Mouse (Mus musculus) CH12.LX (cell line): ENCODE data around the gene Zic5. TPM values are rescaled to one million over a fixed set of nuclear protein-coding genes. Genes with fewer than 3 reads are reported as not detected.

ENCODE experiments used
- DNase-seq: peaks from one replicate; pipeline ENCODE4 v3.0.0-alpha.2; 2013; ENCODE audit errors: extremely low read depth
- H3K27ac ChIP-seq: 2 replicates; pipeline ENCODE4 v1.5.1; 2012; ENCODE audit warnings: low read depth, mild to moderate bottlenecking, control low read depth, moderate library complexity; ENCODE audit not compliant: insufficient read depth
- H3K27me3 ChIP-seq: replicated peaks from 2 replicates; pipeline ENCODE3; 2012; ENCODE audit warnings: inconsistent platforms
- H3K36me3 ChIP-seq, 2 experiments: replicated peaks in 1 of 2; 2 replicates each; pipeline versions ENCODE3 to v1.6.1; 2012; ENCODE audit warnings: inconsistent platforms in 1 of 2, low read length in 1 of 2, mild to moderate bottlenecking in 1 of 2, mixed read lengths in 1 of 2, moderate library complexity in 1 of 2; ENCODE audit not compliant: control insufficient read depth in 1 of 2, insufficient read depth in 1 of 2
- H3K4me1 ChIP-seq, 2 experiments: 2 replicates each; pipeline ENCODE4 v1.6.1; 2012; ENCODE audit warnings: inconsistent platforms in 1 of 2, moderate library complexity in 1 of 2; ENCODE audit not compliant: insufficient read depth in 2 of 2, control insufficient read depth in 1 of 2
- H3K4me2 ChIP-seq: 2 replicates; pipeline ENCODE4 v1.6.1; 2012; ENCODE audit warnings: low read depth, mild to moderate bottlenecking, control low read depth; ENCODE audit not compliant: poor library complexity, insufficient read depth, severe bottlenecking
- H3K4me3 ChIP-seq, 3 experiments: fragments of 150-350 bp in 1 of 3; sonication (generic) in 1 of 3; replicated peaks in 1 of 3; 2 replicates each; pipeline versions ENCODE3 to v1.5.1; 2011 to 2012; ENCODE audit warnings: low read depth in 2 of 3, low read length in 2 of 3, mild to moderate bottlenecking in 2 of 3, moderate library complexity in 2 of 3, control low read depth in 1 of 3, improper control_type of control experiment in 1 of 3, inconsistent platforms in 1 of 3, mixed read lengths in 1 of 3; ENCODE audit not compliant: poor library complexity in 1 of 3
- H3K79me2 ChIP-seq: replicated peaks from 2 replicates; pipeline ENCODE4 v1.6.1; 2012; ENCODE audit warnings: mild to moderate bottlenecking, moderate library complexity; ENCODE audit not compliant: control insufficient read depth, poor library complexity, insufficient read depth, severe bottlenecking; ENCODE audit errors: extremely low read depth
- H3K9ac ChIP-seq: 2 replicates; pipeline ENCODE4 v1.6.1; 2012; ENCODE audit warnings: low read depth, mild to moderate bottlenecking, control low read depth, moderate library complexity; ENCODE audit not compliant: insufficient read depth
- H3K9me3 ChIP-seq: replicated peaks from 2 replicates; pipeline ENCODE3; 2012; ENCODE audit warnings: low read length, inconsistent platforms, mixed read lengths
- CHD2 ChIP-seq: IDR thresholded peaks from 2 replicates; pipeline ENCODE4 v1.6.1; 2011; ENCODE audit warnings: low read length, improper control_type of control experiment
- CTCF ChIP-seq, 2 experiments: IDR thresholded peaks in 1 of 2; conservative IDR thresholded peaks in 1 of 2; 2 replicates each; pipeline ENCODE4 v1.5.1; 2011 to 2012; ENCODE audit warnings: low read depth in 2 of 2, low read length in 2 of 2, improper control_type of control experiment in 1 of 2, inconsistent platforms in 1 of 2, mild to moderate bottlenecking in 1 of 2, moderate library complexity in 1 of 2
- E2F4 ChIP-seq: IDR thresholded peaks from 2 replicates; pipeline ENCODE4 v1.6.1; 2011; ENCODE audit warnings: low read depth, low read length, improper control_type of control experiment; ENCODE audit not compliant: insufficient replicate concordance
- ELF1 ChIP-seq: IDR thresholded peaks from 2 replicates; pipeline ENCODE4 v1.6.1; 2014; ENCODE audit warnings: low read depth, mild to moderate bottlenecking, inconsistent platforms, low read length, improper control_type of control experiment
- ETS1 ChIP-seq: conservative IDR thresholded peaks from 2 replicates; pipeline ENCODE4 v1.6.1; 2012; ENCODE audit warnings: low read depth, mild to moderate bottlenecking, inconsistent platforms, low read length, improper control_type of control experiment, moderate library complexity
- GABPA ChIP-seq: IDR thresholded peaks from 2 replicates; pipeline ENCODE4 v1.6.1; 2012; ENCODE audit warnings: low read depth, low read length, improper control_type of control experiment, inconsistent platforms; ENCODE audit not compliant: insufficient replicate concordance
- JUN ChIP-seq: IDR thresholded peaks from 2 replicates; pipeline ENCODE4 v1.6.1; 2011; ENCODE audit warnings: low read depth, mild to moderate bottlenecking, low read length, improper control_type of control experiment, moderate library complexity; ENCODE audit not compliant: insufficient read depth
- JUND ChIP-seq: conservative IDR thresholded peaks from 2 replicates; pipeline ENCODE4 v1.6.1; 2011; ENCODE audit warnings: low read depth, low read length, improper control_type of control experiment
- KAT2A ChIP-seq: IDR thresholded peaks from 2 replicates; pipeline ENCODE4 v1.6.1; 2012; ENCODE audit warnings: low read length, improper control_type of control experiment, inconsistent platforms; ENCODE audit not compliant: insufficient replicate concordance
- MAZ ChIP-seq: IDR thresholded peaks from 2 replicates; pipeline ENCODE4 v1.6.1; 2012; ENCODE audit warnings: low read depth, mild to moderate bottlenecking, inconsistent platforms, low read length, improper control_type of control experiment, moderate library complexity
- MYC ChIP-seq: IDR thresholded peaks from 2 replicates; pipeline ENCODE4 v1.6.1; 2011; ENCODE audit warnings: low read depth, mild to moderate bottlenecking, improper control_type of control experiment, low read length
- NELFE ChIP-seq: IDR thresholded peaks from 2 replicates; pipeline ENCODE4 v1.6.1; 2011; ENCODE audit warnings: low read depth, low read length, improper control_type of control experiment
- NRF1 ChIP-seq: IDR thresholded peaks from 2 replicates; pipeline ENCODE4 v1.6.1; 2014; ENCODE audit warnings: low read depth, mild to moderate bottlenecking, inconsistent platforms, low read length, improper control_type of control experiment, moderate library complexity
- PAX5 ChIP-seq: IDR thresholded peaks from 2 replicates; pipeline ENCODE4 v1.6.1; 2012; ENCODE audit warnings: low read length, inconsistent platforms, mixed read lengths
- POLR2AphosphoS2 ChIP-seq: IDR thresholded peaks from 2 replicates; pipeline ENCODE4 v1.6.1; 2011; ENCODE audit warnings: low read depth, low read length, improper control_type of control experiment
- RAD21 ChIP-seq: IDR thresholded peaks from 2 replicates; pipeline ENCODE4 v1.6.1; 2011; ENCODE audit warnings: low read depth, mild to moderate bottlenecking, low read length, improper control_type of control experiment, moderate library complexity
- RCOR1 ChIP-seq: conservative IDR thresholded peaks from 2 replicates; pipeline ENCODE4 v1.6.1; 2012; ENCODE audit warnings: low read depth, mild to moderate bottlenecking, inconsistent platforms, low read length, improper control_type of control experiment
- TBP ChIP-seq: conservative IDR thresholded peaks from 2 replicates; pipeline ENCODE4 v1.6.1; 2011; ENCODE audit warnings: low read depth, low read length, improper control_type of control experiment
- USF2 ChIP-seq: conservative IDR thresholded peaks from 2 replicates; pipeline ENCODE4 v1.6.1; 2011; ENCODE audit warnings: low read depth, low read length, improper control_type of control experiment
- ZC3H11A ChIP-seq: IDR thresholded peaks from 2 replicates; pipeline ENCODE4 v1.6.1; 2012; ENCODE audit warnings: low read depth, mild to moderate bottlenecking, inconsistent platforms, low read length, improper control_type of control experiment
- ZMIZ1 ChIP-seq: IDR thresholded peaks from 2 replicates; pipeline ENCODE4 v1.6.1; 2012; ENCODE audit warnings: low read depth, mild to moderate bottlenecking, inconsistent platforms, low read length, improper control_type of control experiment
- ZNF384 ChIP-seq: IDR thresholded peaks from 2 replicates; pipeline ENCODE4 v1.6.1; 2012; ENCODE audit warnings: low read depth, low read length, improper control_type of control experiment, inconsistent platforms
- dilution Hi-C: fragments of 300-500 bp; cut with MboI; formaldehyde crosslinking; loops from 2 replicates; pipeline ENCODE4 v1.14.3; 2020; ENCODE audit warnings: low sequenced_read_pairs; ENCODE audit not compliant: extremely low pct_unique_long_range_greater_than_20kb, extremely low pct_ligation_motif_present
- in situ Hi-C: fragments of 300-500 bp; cut with MboI; formaldehyde crosslinking; loops from 3 replicates; pipeline ENCODE4 v1.14.3; 2019; ENCODE audit warnings: low sequenced_read_pairs, low pct_ligation_motif_present, low pct_unique_long_range_greater_than_20kb, mixed read lengths
- polyA plus RNA-seq: library from polyadenylated mRNA; unstranded; fragments of >175 nt; gene quantifications from 2 replicates; pipeline ENCODE4 v1.2.1, GENCODE M21; 2012; ENCODE audit warnings: low read depth; ENCODE audit not compliant: insufficient read length
- total RNA-seq, 2 experiments: library from RNA; depleted of rRNA; stranded (reverse); fragments of 300-350 nt in 1 of 2; fragments of >200 nt in 1 of 2; gene quantifications; 2 replicates each; pipeline ENCODE4 v1.2.3; 2012 to 2014

Zic5 gene
- total and polyA plus RNA-seq, 3 experiments, result 1.3 to 9.1 (median 1.5) TPM

DNA sequence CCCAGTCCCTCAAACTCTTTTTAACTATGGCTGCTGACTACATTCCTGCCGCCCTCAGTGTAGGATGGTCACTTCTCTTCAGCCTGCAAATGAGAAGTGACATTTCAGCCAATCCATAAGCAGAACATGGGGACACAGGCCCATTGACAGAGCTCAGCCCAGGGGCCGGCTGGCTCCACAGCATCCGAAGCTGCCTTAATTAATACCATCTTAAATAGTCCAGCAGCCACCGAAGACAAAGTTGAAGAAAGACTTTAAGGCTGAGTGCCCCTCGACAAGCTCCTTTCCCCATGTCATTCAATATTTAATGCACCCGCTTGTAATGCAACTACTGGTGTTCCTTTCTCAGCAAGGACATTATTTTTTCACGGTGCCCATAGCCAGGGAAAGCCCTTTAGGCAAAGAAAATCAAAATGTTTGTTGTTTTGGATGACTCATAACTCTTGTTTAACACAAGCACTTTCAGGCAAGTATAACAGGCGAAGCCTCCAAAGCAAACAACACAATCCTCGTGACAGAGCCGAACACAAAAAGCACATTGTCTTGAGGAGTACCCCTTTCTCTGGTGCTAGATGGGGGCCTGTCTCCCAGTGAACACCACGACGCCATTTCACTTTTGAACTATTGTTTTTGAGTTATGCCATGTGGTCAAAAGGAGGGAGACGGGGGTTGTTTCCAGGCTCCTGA lies 12.6 kb downstream of the Zic5 start:
- TF ChIP-seq PAX5 (no peak), GABPA (no peak), ZC3H11A (no peak), E2F4 (no peak), TBP (no peak), USF2 (no peak), ZNF384 (no peak), RAD21 (no peak), ZMIZ1 (no peak), MAZ (no peak), CTCF (conservative IDR thresholded peaks at IDR 0.05 in 1 of 2, IDR thresholded peaks at IDR 0.05 in 1 of 2; ENCODE audit: low read depth in 2 of 2, low read length in 2 of 2) (no peak), CHD2 (no peak), ETS1 (no peak), POLR2AphosphoS2 (no peak), RCOR1 (no peak), JUN (no peak), KAT2A (no peak), MYC (no peak)
- in situ Hi-C loops (no loop called here), dilution Hi-C loops (no loop called here)
- H3K9me3 ChIP-seq, result no peaks in the 10 kb centered on the region
- H3K4me2 ChIP-seq, result no peak overlapping the region
- H3K79me2 ChIP-seq, result no peaks in the 10 kb centered on the region
- H3K27ac ChIP-seq, result no peak overlapping the region
- no peaks in the 10 kb centered on the region for H3K4me1 ChIP-seq
- DNase-seq, result no peak
- H3K4me3 ChIP-seq, result no peak overlapping the region
- H3K36me3 ChIP-seq, result no peaks in the 10 kb centered on the region
- no peaks in the 10 kb centered on the region for H3K27me3 ChIP-seq
- H3K9ac ChIP-seq, result no peak overlapping the region

DNA sequence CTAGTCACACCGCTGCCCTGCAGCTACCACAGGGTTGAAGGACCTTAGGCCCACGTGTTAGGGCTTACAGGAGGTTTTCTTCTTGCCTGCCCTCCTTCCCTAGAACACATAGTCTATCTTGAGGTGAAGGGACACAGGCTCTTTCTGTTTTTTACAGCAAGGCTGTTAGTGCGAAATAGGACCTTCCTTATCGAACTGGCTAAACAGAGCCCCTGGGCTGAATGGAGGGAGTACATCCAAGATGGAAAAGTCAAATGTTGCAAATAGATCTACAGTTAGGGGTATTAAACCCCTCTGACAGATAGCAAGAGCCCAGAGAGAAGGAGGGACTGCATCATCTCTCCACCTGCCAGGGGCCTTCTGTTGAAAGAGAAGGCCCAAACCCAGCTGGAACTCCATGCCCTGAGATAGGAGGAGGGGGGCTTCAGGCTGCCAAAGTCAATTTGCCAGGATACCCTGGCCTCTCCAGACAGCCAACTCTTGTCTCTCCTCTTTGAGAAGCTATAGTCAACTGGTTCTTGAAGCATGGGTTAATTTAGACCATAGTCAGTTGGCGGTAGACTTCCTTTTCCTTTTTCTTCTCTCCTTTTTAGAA lies 13.8 kb downstream of the Zic5 start:
- no peak for DNase-seq
- Histone ChIP-seq H3K9ac (no peak overlapping the region), H3K27ac (no peak overlapping the region), H3K4me1 (no peaks in the 10 kb centered on the region), H3K36me3 (no peaks in the 10 kb centered on the region), H3K4me3 (no peak overlapping the region), H3K27me3 (no peaks in the 10 kb centered on the region), H3K79me2 (no peaks in the 10 kb centered on the region), H3K4me2 (no peak overlapping the region), H3K9me3 (no peaks in the 10 kb centered on the region)
- TF ChIP-seq RAD21 (no peak), JUND (no peak), GABPA (no peak), ELF1 (no peak), NELFE (no peak), NRF1 (no peak)
- dilution Hi-C loops, result no loop called here
- in situ Hi-C loops, result no loop called here
